Mouse (Mus musculus) kidney, embryonic 16.5 days (tissue): ENCODE data around the gene Tmem203. TPM values are rescaled to one million over a fixed set of nuclear protein-coding genes. Genes with fewer than 3 reads are reported as not detected.
"Not testable (repeated sequence)": the region's sequence is repeated elsewhere in the genome, so short reads cannot be mapped to it uniquely, and the experiment has no call there.

Source experiments
- ATAC-seq: fragments of 200-750 bp; cut with Nextera tagmentation; 2 replicates; pipeline ENCODE4 v1.8.0; 2017; ENCODE audit warnings: moderate TSS enrichment; ENCODE audit not compliant: low FRiP score, low TSS enrichment
- H3K27ac ChIP-seq: fragments of 300-500 bp; sonication (generic); 2 replicates; pipeline ENCODE4 v1.5.1; 2014; ENCODE audit warnings: low read length
- H3K27me3 ChIP-seq: fragments of 300-500 bp; sonication (generic); 2 replicates; pipeline ENCODE4 v1.6.1; 2014; ENCODE audit warnings: low read length, control low read depth, mixed read lengths; ENCODE audit not compliant: insufficient read depth
- H3K36me3 ChIP-seq: fragments of 300-500 bp; sonication (generic); 2 replicates; pipeline ENCODE4 v1.6.1; 2014; ENCODE audit warnings: low read length, control low read depth, mixed read lengths; ENCODE audit not compliant: insufficient read depth
- H3K4me1 ChIP-seq: fragments of 300-500 bp; sonication (generic); 2 replicates; pipeline ENCODE4 v1.6.1; 2014; ENCODE audit warnings: low read length, control low read depth, mixed read lengths; ENCODE audit not compliant: insufficient read depth
- H3K4me2 ChIP-seq: fragments of 300-500 bp; sonication (generic); replicated peaks from 2 replicates; pipeline ENCODE4 v1.6.1; 2014; ENCODE audit warnings: low read depth, low read length
- H3K4me3 ChIP-seq: fragments of 300-500 bp; sonication (generic); 2 replicates; pipeline ENCODE4 v1.5.1; 2014; ENCODE audit warnings: mild to moderate bottlenecking, low read length
- H3K9ac ChIP-seq: fragments of 300-500 bp; sonication (generic); replicated peaks from 2 replicates; pipeline ENCODE4 v1.6.1; 2014; ENCODE audit warnings: low read length
- H3K9me3 ChIP-seq: fragments of 300-500 bp; sonication (generic); 2 replicates; pipeline ENCODE4 v1.6.1; 2016; ENCODE audit warnings: low read length, control low read depth
- WGBS: fragments of 180-500 bp; shearing (Covaris S2); extraction: QIAGEN DNeasy Blood & Tissue Kit; methylation state at CpG from one replicate; pipeline ENCODE4 v1.1.7; 2014; 5-methylcytosine and 5-hydroxymethylcytosine counted together
- polyA plus RNA-seq: library from polyadenylated mRNA; unstranded; fragments of >200 nt; fragmentation: Nextera tagmentation; extraction: Ambion mirVana; gene quantifications from 2 replicates; pipeline ENCODE4 v1.2.1, GENCODE M21; 2015

Tmem203 gene
- polyA plus RNA-seq, 1 experiment from 2014 or later = 25.6 TPM

GRCm38 (mm10) chr2:25240723-25241437 is 14.4 kb upstream of the Tmem203 start:
- H3K9ac ChIP-seq = peak overlapping the region; percentile 55
- peak overlapping the region; percentile 56 for H3K27ac ChIP-seq
- peak; percentile 88 for ATAC-seq
- H3K4me1 ChIP-seq = peaks cover 26% of the 10 kb centered on the region
- peak overlapping the region; percentile 63 for H3K4me3 ChIP-seq
- H3K27me3 ChIP-seq = peaks cover 20% of the 10 kb centered on the region
- peak overlapping the region; percentile 97 for H3K4me2 ChIP-seq
- H3K36me3 ChIP-seq = 0 out of 2 replicates have a peak, but pooled peaks cover 3% of the 10 kb centered on the region
- H3K9me3 ChIP-seq = no peaks in the 10 kb centered on the region
- WGBS = 1% methylated on average over 29 of the region's 29 CpGs

- peaks cover 26% of the 10 kb centered on the region for H3K4me1 ChIP-seq
- no peak for ATAC-seq
- peaks cover 20% of the 10 kb centered on the region for H3K27me3 ChIP-seq
- no peaks in the 10 kb centered on the region for H3K9me3 ChIP-seq
- H3K27ac ChIP-seq = 0 out of 2 replicates have a peak overlapping the region, but pooled peaks have one; percentile 56
- 0 out of 2 replicates have a peak, but pooled peaks cover 3% of the 10 kb centered on the region for H3K36me3 ChIP-seq
- peak overlapping the region; percentile 63 for H3K4me3 ChIP-seq
- peak overlapping the region; percentile 97 for H3K4me2 ChIP-seq
- peak overlapping the region; percentile 78; the same call in 1 of the 2 replicates for H3K9ac ChIP-seq
- WGBS = 12% methylated on average over 6 of the region's 6 CpGs
Observed at GRCm38 (mm10) chr2:25241438-25241775, 13.8 kb upstream of the Tmem203 start.

- H3K4me2 ChIP-seq = peak within 1 kb of the TSS; percentile 97
- ATAC-seq = no peak
- H3K27me3 ChIP-seq = peaks cover 20% of the 10 kb centered on the region
- peak within 1 kb of the TSS; percentile 56; the same call in 1 of the 2 replicates for H3K27ac ChIP-seq
- 0% methylated on average over 56 of the region's 59 CpGs for WGBS
- 0 out of 2 replicates have a peak, but pooled peaks cover 6% of the 10 kb centered on the region for H3K36me3 ChIP-seq
- no peaks in the 10 kb centered on the region for H3K9me3 ChIP-seq
- peak within 1 kb of the TSS; percentile 63 for H3K4me3 ChIP-seq
- H3K4me1 ChIP-seq = peaks cover 26% of the 10 kb centered on the region
- H3K9ac ChIP-seq = peak within 1 kb of the TSS; percentile 78
Observed at GRCm38 (mm10) chr2:25242101-25242506, 13.1 kb upstream of the Tmem203 start, which contains the start of the genes Rnf208 and Cysrt1. Gene Rnf208, plus strand, starts transcription at chr2:25242255. Gene Cysrt1, minus strand, starts transcription at chr2:25242452.

DNA sequence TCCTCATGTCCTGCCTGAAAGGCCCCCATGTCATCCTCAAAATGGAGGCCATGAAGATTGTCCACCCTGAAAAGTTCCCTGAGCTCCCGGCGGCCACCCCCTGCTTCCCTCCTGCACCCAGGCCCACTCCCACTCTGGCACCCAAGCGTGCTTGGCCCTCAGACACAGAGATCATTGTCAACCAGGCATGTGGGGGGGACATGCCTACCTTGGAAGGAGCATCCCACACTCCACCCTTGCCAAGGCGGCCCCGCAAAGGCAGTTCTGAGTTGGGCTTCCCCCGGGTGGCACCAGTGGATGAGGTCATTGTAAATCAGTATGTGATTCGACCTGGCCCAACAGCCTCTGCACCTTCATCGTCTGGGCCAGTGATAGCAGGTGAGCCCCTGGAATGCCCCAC is 11.9 kb upstream of the Tmem203 start:
- Histone ChIP-seq H3K4me3 (no peak overlapping the region), H3K4me1 (peaks cover 26% of the 10 kb centered on the region)
- ATAC-seq = no peak

GRCm38 (mm10) chr2:25244144-25244543 is 11.1 kb upstream of the Tmem203 start:
- WGBS = 87% methylated on average over 4 of the region's 4 CpGs
- Histone ChIP-seq H3K9me3 (no peaks in the 10 kb centered on the region), H3K4me2 (no peak overlapping the region), H3K27me3 (peaks cover 20% of the 10 kb centered on the region), H3K4me1 (peaks cover 26% of the 10 kb centered on the region), H3K27ac (no peak overlapping the region), H3K9ac (no peak overlapping the region), H3K4me3 (no peak overlapping the region), H3K36me3 (peaks cover 19% of the 10 kb centered on the region)
- no peak for ATAC-seq

More for the DNA sequence above, 11.9 kb upstream of the Tmem203 start:
- Histone ChIP-seq H3K36me3 (peaks cover 13% of the 10 kb centered on the region), H3K27ac (no peak overlapping the region), H3K9ac (no peak overlapping the region), H3K9me3 (no peaks in the 10 kb centered on the region), H3K4me2 (no peak overlapping the region), H3K27me3 (peaks cover 20% of the 10 kb centered on the region)
- 82% methylated on average over 8 of the region's 8 CpGs for WGBS

DNA sequence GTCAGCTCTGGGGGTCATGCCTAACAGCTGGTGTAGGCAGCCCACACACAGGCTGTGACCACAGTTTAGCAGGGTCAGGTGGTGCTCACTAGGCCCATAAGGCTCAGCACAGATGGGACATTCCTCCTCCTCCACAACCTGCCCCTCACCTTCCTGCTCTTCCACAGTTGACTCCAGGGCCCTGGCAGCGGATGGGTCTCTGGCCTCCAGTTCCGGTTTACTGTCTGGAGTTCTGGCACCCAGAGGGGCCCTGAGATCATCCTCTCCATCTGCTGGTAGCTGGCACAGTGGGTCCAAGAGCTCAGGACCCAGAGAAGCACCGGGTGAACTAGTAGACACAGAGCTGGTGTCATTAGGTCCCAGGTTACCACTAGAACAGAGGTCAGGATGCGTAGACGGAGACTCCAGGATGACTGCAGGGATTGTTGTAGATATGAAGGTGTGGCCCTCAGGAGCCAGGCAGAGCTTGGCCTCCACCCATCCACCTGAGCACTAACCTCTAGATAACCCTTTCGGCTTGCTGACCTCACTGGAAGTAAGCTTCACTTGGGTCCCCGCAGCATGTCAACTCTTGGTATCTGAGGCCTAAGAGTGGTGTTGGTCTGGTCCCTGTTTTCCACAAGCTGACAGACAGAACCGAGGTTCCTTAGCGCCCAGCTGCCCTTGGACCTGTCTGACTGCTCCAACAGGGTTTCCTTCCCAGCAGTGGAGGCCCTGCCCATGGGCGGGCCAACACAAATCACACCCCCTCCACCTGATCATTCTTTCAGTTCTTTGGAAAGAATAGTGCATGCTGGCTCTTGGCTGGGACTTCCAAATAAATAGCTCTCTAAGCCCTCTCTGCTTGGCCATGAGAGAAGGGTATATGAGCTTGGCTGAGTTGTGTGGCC is 8.8 kb upstream of the Tmem203 start, which contains the start of gene AL732309.1:
TSS of gene AL732309.1 (minus strand) at position 681 of the 890 bp plus-strand sequence.
- 82% methylated on average over 10 of the region's 10 CpGs for WGBS
- no peak within 1 kb of the TSS for H3K9ac ChIP-seq
- peaks cover 38% of the 10 kb centered on the region for H3K36me3 ChIP-seq
- no peak for ATAC-seq
- no peak within 1 kb of the TSS for H3K27ac ChIP-seq
- H3K4me1 ChIP-seq = peaks cover 15% of the 10 kb centered on the region
- H3K4me3 ChIP-seq = no peak within 1 kb of the TSS
- no peaks in the 10 kb centered on the region for H3K9me3 ChIP-seq
- H3K4me2 ChIP-seq = no peak within 1 kb of the TSS
- peaks cover 17% of the 10 kb centered on the region for H3K27me3 ChIP-seq

GRCm38 (mm10) chr2:25252331-25252730 is 2.9 kb upstream of the Tmem203 start:
- H3K4me1 ChIP-seq = peaks cover 17% of the 10 kb centered on the region

GRCm38 (mm10) chr2:25256443-25257109 is 1.3 kb downstream of the Tmem203 start:
- H3K36me3 ChIP-seq, H3K9me3 ChIP-seq, H3K27ac ChIP-seq, ATAC-seq, H3K27me3 ChIP-seq: not testable (repeated sequence)
- H3K4me1 ChIP-seq = peaks cover 17% of the 10 kb centered on the region
- 53% methylated on average over 10 of the region's 12 CpGs for WGBS
- H3K4me3 ChIP-seq = peak overlapping the region; percentile 98
- H3K4me2 ChIP-seq = peak overlapping the region; percentile 99
- peak overlapping the region; percentile 93 for H3K9ac ChIP-seq

More at GRCm38 (mm10) chr2:25252331-25252730, 2.9 kb upstream of the Tmem203 start:
- H3K27ac ChIP-seq = no peak overlapping the region
- no peaks in the 10 kb centered on the region for H3K9me3 ChIP-seq
- H3K4me2 ChIP-seq = no peak overlapping the region
- H3K9ac ChIP-seq = no peak overlapping the region
- no peaks in the 10 kb centered on the region for H3K27me3 ChIP-seq
- H3K36me3 ChIP-seq = peaks cover 41% of the 10 kb centered on the region
- 82% methylated on average over 1 of the region's 1 CpGs for WGBS
- no peak for ATAC-seq
- no peak overlapping the region for H3K4me3 ChIP-seq

DNA sequence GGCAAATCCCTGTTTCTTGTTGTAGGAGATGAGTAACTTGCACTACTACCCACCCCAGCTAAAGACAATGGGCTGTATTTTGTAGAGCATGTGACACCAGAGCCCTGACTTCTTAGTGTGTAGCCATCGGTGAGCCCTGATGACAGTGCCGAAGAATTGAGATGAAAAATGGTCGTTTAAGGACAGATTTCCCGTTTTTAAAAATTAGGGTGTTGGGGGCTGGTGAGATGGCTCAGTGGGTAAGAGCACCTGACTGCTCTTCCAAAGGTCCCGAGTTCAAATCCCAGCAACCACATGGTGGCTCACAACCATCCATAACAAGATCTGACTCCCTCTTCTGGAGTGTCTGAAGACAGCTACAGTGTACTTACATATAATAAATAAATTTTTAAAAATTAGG is 2.0 kb downstream of the Tmem203 start:
- not testable (repeated sequence) for H3K27ac ChIP-seq, H3K4me3 ChIP-seq, H3K9me3 ChIP-seq, H3K27me3 ChIP-seq, H3K36me3 ChIP-seq, ATAC-seq, H3K4me2 ChIP-seq, H3K9ac ChIP-seq
- WGBS = 90% methylated on average over 5 of the region's 5 CpGs
- peaks cover 17% of the 10 kb centered on the region for H3K4me1 ChIP-seq
